Mouse (Mus musculus) cerebellum, postnatal 36 days (tissue): ENCODE data around the gene Kcne4.
"Not testable (repeated sequence)": the region's sequence is repeated elsewhere in the genome, so short reads cannot be mapped to it uniquely, and the experiment has no call there.

ENCODE experiments used
- DNase-seq, 2 experiments: peaks; one replicate each; pipeline ENCODE4 v3.0.0; 2021 to 2022; ENCODE audit warnings: mixed read lengths in 2 of 2

Gene Kcne4

GRCm38 (mm10) chr1:78816639-78817038, at the start of gene Kcne4:
Gene Kcne4, plus strand, starts transcription at chr1:78816758.
- DNase-seq = no peak

- DNase-seq = peak in 1 of 2 experiments; percentile 3
Measured at GRCm38 (mm10) chr1:78781899-78782298, 34.7 kb upstream of the Kcne4 start.

GRCm38 (mm10) chr1:78784936-78785335, 31.6 kb upstream of the Kcne4 start:
- not testable (repeated sequence) for DNase-seq

- peak in 1 of 2 experiments; percentile 22 for DNase-seq
Measured at GRCm38 (mm10) chr1:78789744-78790143, 26.8 kb upstream of the Kcne4 start.

- no peak for DNase-seq
Measured at GRCm38 (mm10) chr1:78807428-78807827, 9.1 kb upstream of the Kcne4 start.

- no peak for DNase-seq
Measured at GRCm38 (mm10) chr1:78809819-78810218, 6.7 kb upstream of the Kcne4 start.

GRCm38 (mm10) chr1:78810904-78811303, 5.7 kb upstream of the Kcne4 start:
- no peak for DNase-seq

- DNase-seq = no peak
Measured at GRCm38 (mm10) chr1:78811975-78812490, 4.5 kb upstream of the Kcne4 start.

GRCm38 (mm10) chr1:78817756-78818155, 1.2 kb downstream of the Kcne4 start:
- DNase-seq = no peak

GRCm38 (mm10) chr1:78818630-78819526, 2.3 kb downstream of the Kcne4 start:
- DNase-seq = no peak

GRCm38 (mm10) chr1:78819592-78819991, 3.0 kb downstream of the Kcne4 start:
- DNase-seq = no peak

- no peak for DNase-seq
Measured at GRCm38 (mm10) chr1:78820176-78820575, 3.6 kb downstream of the Kcne4 start.

GRCm38 (mm10) chr1:78821111-78821510, 4.6 kb downstream of the Kcne4 start:
- DNase-seq = no peak

- no peak for DNase-seq
Measured at GRCm38 (mm10) chr1:78821733-78822430, 5.3 kb downstream of the Kcne4 start.

- DNase-seq = no peak
Measured at GRCm38 (mm10) chr1:78825246-78825645, 8.7 kb downstream of the Kcne4 start.

GRCm38 (mm10) chr1:78838468-78838867, 21.9 kb downstream of the Kcne4 start:
- no peak for DNase-seq

GRCm38 (mm10) chr1:78840769-78841168, 24.2 kb downstream of the Kcne4 start:
- DNase-seq = no peak

- no peak for DNase-seq
Measured at GRCm38 (mm10) chr1:78845661-78846060, 29.1 kb downstream of the Kcne4 start.

GRCm38 (mm10) chr1:78846471-78846870, 29.9 kb downstream of the Kcne4 start:
- DNase-seq = peak; percentile 15 to 20

GRCm38 (mm10) chr1:78852408-78853093, 36.0 kb downstream of the Kcne4 start:
- DNase-seq = no peak

- DNase-seq = no peak
Measured at GRCm38 (mm10) chr1:78853094-78853445, 36.5 kb downstream of the Kcne4 start.

- DNase-seq = no peak
Measured at GRCm38 (mm10) chr1:78854306-78854705, 37.7 kb downstream of the Kcne4 start.

- DNase-seq = no peak
Measured at GRCm38 (mm10) chr1:78859573-78859972, 43.0 kb downstream of the Kcne4 start.
